8 mouse cellular contexts compared by ENCODE assay signal in the genomic region with DNA sequence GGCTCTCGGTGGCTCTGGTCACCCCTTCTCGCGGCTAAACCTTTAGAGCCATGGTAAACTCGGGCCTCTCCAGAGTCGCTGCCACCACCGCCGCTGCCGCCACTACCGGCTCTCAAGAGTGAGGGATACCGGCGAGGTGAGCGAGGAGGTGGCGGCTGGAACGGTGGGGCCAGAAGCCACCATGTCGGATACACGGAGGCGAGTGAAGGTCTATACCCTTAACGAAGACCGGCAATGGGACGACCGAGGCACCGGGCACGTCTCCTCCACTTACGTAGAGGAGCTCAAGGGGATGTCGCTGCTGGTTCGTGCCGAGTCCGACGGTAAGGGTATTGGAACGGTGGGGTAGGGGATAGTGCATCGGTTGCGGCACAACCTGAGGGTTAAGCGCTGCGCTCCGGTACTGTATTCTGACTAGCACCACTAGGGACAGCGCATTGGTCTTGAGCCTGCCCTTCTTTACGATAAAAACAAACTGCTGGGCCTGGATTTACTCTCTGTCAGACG. TPM values are rescaled to one million over a fixed set of nuclear protein-coding genes. Genes with fewer than 3 reads are reported as not detected.
DNase-seq lines count a peak whose midpoint lies in the region; ATAC-seq lines count a peak whose summit lies in the region.

No protein-coding gene starts in this region.

- ATAC-seq in forebrain, embryonic 14.5 days, result peak; percentile 60
- ATAC-seq in hematopoietic stem cell, adult 5-6 weeks (replicated peaks in 1 of 2; ENCODE audit: insufficient read depth in 1 of 2, low FRiP score in 2 of 2, low TSS enrichment in 1 of 2, low read depth in 1 of 2, poor library complexity in 2 of 2, severe bottlenecking in 2 of 2), result peak; percentile 63 to 73

- H3K36me3 ChIP-seq in forebrain, embryonic 14.5 days (ENCODE audit: control insufficient read depth, insufficient read depth, low read length), result no peaks in the 10 kb centered on the region

- H3K27ac ChIP-seq in forebrain, embryonic 14.5 days (ENCODE audit: low read depth, low read length), result peak overlapping the region; percentile 95

- H3K9me3 ChIP-seq in forebrain, embryonic 14.5 days (replicated peaks; ENCODE audit: control insufficient read depth, low read length), result no peaks in the 10 kb centered on the region

- H3K9ac ChIP-seq in forebrain, embryonic 14.5 days (ENCODE audit: low read length), result peak overlapping the region; percentile 94

- no peaks in the 10 kb centered on the region for H3K27me3 ChIP-seq in forebrain, embryonic 14.5 days (replicated peaks; ENCODE audit: control insufficient read depth, insufficient read depth, low read length)

- H3K4me3 ChIP-seq in forebrain, embryonic 14.5 days (ENCODE audit: low read depth, low read length), result peak overlapping the region; percentile 91

- H3K4me2 ChIP-seq in forebrain, embryonic 14.5 days (ENCODE audit: low read length), result peak overlapping the region; percentile 74

- 1% methylated on average over 38 of the region's 38 CpGs for WGBS in forebrain, embryonic 14.5 days

- DNase-seq in MN1 (ENCODE audit: low spot score), result peak; percentile 92
- DNase-seq in c-Kit-positive CD71-negative TER-119-negative erythroid progenitor cells, embryonic 14.5 days (ENCODE audit: low read depth), result peak; percentile 55
- peak; percentile 77 for DNase-seq in forebrain, embryonic 14.5 days (ENCODE audit: low spot score)
- peak; percentile 49 for DNase-seq in layer of hippocampus, adult 9-11 months
- peak; percentile 61 for DNase-seq in lung, postnatal 25 days (ENCODE audit: low spot score)
- DNase-seq in ovary, postnatal 36 days (ENCODE audit: low spot score), result peak; percentile 53
- DNase-seq in urinary bladder, postnatal 25 days (ENCODE audit: low spot score), result peak; percentile 47

- peaks cover 6% of the 10 kb centered on the region for H3K4me1 ChIP-seq in forebrain, embryonic 14.5 days (ENCODE audit: control insufficient read depth, insufficient read depth, low read length)

RNA-seq across cellular contexts. Expression of a gene that starts 0.5 kb away (rescaled TPM):
- 71.1 and 93.5 TPM in 2 replicates for polyA plus RNA-seq in forebrain, embryonic 14.5 days (2014; fragmentation: Nextera tagmentation; extraction: Ambion mirVana)
- total RNA-seq in hematopoietic stem cell, adult 5-6 weeks (2017), result 180 and 181 TPM in 2 replicates

RNA-seq across cellular contexts. Expression of a gene that starts 42.6 kb away (rescaled TPM):
- 31.0 and 33.2 TPM in 2 replicates for polyA plus RNA-seq in forebrain, embryonic 14.5 days (2014; fragmentation: Nextera tagmentation; extraction: Ambion mirVana)
- 54.3 and 64.4 TPM in 2 replicates for total RNA-seq in hematopoietic stem cell, adult 5-6 weeks (2017)

Comparison
In these comparisons a context has a peak if more than half of its experiments do, and no peak if none do; other contexts are left out.
1. Peak in every context shown above with its lines: DNase-seq, ATAC-seq, H3K4me3 ChIP-seq and H3K27ac ChIP-seq.